Mouse (Mus musculus): Measurements from ENCODE around the gene Csf1.

- TF ChIP-seq ZNF384 (IDR thresholded peaks at IDR 0.05; ENCODE audit: low read depth, low read length) (no peak), HCFC1 (IDR thresholded peaks at IDR 0.05; ENCODE audit: borderline replicate concordance, insufficient read depth, low read length) (no peak), CHD2 (IDR thresholded peaks at IDR 0.05; ENCODE audit: low read depth, low read length) (no peak), ZC3H11A (IDR thresholded peaks at IDR 0.05; ENCODE audit: borderline replicate concordance, low read depth, low read length) (no peak)
These were observed 55.9 kb downstream of the Csf1 start for GRCm38 (mm10) chr3:107704371-107704705.
